Mouse (Mus musculus): Measurements from ENCODE around the gene Pfas. TPM values are rescaled to one million over a fixed set of nuclear protein-coding genes. Genes with fewer than 3 reads are reported as not detected.

Pfas gene
- 10.0 and 25.2 TPM in 2 replicates for polyA plus RNA-seq (2012; rRNA removed; ENCODE audit: low replicate concordance)

DNA sequence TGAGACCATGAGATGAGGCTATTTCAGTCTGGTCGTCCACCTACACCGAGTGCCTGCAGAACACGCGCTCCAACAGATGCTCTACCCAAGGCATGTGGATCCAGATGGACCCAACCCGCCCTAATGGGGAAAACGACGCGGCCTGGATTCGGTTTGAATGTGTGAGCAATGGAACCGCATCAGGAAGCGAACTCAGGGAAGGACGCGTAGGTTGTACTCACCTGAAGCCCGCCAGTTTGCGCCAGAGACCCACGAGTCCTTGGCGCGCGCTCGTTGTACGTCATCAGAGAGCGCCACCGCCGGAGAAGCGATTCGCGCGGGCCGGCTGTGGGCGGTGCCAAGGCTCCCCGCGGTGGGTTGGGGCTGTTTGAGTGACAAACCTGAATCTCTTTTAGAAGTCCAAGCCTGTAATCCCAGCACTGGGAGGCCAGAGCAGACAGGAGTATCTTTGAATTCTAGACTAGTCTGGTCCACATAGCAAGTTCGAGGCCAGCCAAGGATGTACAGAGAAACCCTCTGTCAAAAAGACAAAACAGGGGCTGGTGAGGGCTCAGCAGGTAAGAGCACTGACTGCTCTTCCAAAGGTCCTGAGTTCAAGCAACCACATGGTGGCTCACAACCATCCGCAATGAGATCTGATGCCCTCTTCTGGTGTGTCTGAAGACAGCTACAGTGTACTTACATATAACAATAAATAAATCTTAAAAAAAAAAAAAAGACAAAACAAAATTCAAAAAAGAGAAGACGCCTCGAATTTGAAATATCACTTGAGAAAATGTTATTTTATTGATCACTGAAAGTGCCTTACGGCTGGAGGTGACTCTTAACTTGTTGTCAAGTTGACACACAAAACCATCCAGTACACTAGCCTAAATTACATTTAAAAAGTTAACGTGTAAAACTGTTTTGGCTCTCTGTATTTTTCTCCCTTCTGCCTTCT, at the start of gene Pfas:
Gene Pfas, minus strand, starts transcription at position 279 of the 940 bp plus-strand sequence.

DNA sequence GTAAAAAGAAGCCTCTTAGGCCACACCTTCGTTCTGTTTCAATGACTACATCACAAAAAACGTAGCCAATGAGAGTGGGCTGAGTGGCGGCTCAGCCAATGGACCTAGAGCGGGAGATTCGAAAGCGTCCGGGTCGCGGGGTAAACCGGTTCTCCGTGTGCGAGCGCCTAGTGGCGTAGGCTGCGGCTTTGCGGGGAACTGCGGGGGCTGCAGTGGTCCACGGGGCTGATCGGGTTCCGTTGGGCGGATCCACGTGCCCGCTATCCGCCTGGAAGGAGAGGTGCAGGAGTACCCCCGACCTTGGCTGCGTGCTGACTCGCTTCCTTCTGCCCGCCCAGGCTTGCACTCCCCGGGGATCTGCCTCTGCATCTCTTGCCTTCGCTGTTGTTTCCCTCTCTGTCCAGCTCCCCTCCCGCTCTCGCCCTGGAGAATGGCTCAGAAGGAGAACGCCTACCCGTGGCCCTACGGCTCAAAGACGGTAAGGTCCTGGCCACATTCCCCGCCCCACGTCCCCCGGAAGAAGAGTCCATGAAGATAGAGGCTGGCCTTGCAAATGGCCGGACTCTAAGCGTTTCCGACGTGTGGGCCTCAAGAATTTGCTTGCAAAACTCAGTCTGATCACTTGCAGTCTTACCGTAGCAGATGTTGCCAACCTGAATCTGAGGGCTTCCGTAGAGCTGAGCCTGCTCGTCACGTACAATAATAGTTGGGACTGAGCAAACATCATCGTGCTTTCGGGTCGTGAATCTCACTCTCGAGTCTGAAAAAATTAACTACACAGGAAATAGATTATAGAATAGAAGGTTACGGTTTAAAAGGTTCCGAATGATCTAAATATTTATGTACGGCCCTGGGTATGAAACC, 37.5 kb upstream of the Pfas start, which contains the start of gene Aurkb:
Gene Aurkb, plus strand, starts transcription at position 117 of the 864 bp plus-strand sequence.

DNA sequence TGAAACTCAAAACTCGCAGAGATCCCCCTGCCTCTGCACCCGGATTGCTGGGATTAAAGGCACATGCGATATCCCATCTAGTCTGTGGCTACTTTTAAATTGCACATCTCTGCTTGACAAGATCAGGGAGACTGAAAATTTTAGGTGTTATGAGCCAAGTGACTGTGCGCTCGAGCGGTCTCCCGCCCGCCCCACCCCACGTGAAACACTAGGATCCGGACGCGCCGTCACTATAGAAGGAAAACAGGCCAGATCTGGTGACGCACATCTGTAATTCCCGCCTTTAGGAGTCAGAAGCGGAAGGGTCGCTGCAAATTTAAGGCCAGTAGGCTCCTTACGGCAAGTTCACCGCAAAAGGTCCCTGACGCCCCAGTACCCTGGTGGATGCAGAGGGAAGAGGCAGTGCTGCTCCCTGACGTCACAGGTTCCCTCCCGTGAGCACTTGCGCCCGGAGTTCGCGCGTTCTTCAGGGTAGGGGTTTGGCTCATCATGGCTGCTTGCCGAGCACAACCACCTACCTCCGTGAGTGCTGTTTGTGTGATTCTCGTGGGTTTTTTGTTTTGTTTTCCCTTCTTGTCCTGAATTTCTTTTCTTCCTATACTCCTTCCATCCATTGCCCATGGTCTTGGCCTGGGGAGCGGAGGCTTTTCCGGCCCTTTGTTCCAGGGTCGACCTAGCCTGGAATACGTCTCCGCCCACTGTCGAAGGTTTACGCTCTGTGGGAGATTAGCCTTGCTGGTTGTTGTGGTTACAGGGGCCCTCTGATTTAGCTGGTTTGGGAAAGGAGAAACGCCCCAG, 7.6 kb upstream of the Pfas start, which contains the start of gene Ctc1:
Gene Ctc1, plus strand, starts transcription at position 268 of the 798 bp plus-strand sequence.

DNA sequence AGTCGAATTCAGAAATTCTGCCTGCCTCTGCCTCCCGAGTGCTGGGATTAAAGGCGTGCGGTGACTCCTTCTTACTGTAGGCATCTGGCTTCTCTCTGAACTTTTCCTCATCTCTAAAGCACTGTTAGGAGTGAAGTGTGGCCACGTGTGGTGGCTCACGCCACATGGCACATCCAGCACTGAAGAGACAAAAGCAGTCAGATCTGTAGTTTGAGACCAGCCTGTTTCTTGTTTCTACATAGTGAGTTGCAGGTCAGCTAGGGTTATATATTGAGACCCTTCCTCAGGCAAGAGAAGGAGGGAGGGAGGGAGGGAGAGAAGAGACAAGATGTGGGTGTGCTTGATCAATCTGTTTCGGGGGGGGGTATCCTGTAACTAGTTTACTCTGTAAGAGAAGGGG, 33.2 kb downstream of the Pfas start, which contains the start of gene Rangrf:
Gene Rangrf, minus strand, starts transcription at position 101 of the 400 bp plus-strand sequence.

DNA sequence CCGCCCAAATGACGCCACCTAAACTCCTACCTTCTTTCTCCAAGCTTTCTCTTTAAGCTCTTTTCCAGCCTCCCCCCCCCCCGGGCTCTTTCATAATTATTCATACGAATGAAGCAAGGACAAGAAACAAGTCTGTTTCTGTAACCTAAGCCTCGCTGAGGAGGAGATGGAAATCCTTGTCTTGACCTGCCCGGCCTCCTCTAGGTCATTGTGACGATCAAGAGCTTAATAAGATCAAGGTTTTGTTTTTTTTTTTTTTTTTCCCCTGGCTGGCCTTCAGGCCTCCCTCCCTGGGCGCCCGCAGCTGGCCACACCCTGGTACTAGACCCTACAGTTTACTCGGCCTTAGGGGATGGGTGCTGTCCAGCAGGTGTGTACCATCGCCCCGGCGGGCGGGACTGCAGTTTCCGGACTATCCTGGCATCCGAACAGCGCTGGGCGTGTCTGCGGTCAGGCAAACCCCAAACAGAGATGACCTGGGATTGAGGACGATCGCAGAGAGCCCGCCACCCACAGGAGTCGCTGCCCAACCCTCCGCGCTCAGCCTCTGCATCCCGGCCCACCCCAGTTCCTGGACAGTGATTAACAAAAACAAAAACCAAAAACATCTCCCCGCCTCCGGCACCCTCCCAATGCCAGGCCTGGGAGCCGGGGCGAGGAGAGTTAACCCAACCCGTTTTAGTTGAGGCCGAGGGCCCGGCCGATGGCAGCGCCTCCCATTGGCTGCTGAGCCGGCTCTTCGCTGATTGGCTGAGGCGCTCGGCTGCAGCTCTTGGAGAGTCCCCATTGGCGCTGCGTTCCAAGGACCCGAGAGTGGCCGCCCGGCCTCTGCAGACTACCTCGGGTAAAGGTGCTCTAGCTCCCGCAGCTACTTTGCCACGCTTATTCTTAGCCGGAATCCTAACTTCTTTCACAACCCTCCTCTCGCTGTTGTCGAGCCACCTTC, 40.6 kb downstream of the Pfas start, which contains the start of gene Slc25a35:
Gene Slc25a35, plus strand, starts transcription at position 795 of the 946 bp plus-strand sequence.

DNA sequence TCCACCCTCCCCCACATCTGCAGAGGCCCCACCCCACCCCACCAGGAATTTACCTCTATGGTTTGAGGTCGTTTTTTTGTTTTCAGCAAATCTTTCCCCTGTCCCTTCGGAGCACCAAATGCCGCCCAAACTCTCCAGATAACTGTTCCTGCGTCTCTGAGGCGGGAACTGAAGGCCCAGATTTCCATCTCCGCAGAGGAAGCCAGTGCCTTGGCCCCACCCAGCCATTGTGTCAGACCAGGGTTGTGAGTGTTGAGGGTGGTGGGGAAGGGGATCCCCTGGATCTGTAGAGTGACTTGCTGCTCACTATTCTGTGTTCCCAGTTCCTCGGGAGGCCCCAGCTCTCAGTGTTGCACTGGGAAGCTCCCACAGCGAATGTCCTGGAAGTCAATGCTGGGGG, 51.0 kb downstream of the Pfas start, which contains the start of gene Arhgef15:
Gene Arhgef15, minus strand, starts transcription at position 173 of the 400 bp plus-strand sequence.

Other genes starting within 250 kb of the Pfas start
- gene Ndel1, start 136.6 kb downstream of the Pfas start, polyA plus RNA-seq (2012; rRNA removed; ENCODE audit: low replicate concordance): 72.8 and 73.3 TPM in 2 replicates
- gene Rnf222, start 119.9 kb downstream of the Pfas start, polyA plus RNA-seq (2012; rRNA removed; ENCODE audit: low replicate concordance): not detected in 2 replicates
- 1,054 and 2,025 TPM in 2 replicates for gene Rpl26, start 106.9 kb downstream of the Pfas start, polyA plus RNA-seq (2012; rRNA removed; ENCODE audit: low replicate concordance)
- 0.24 and 0.30 TPM in 2 replicates for gene Odf4, start 81.4 kb downstream of the Pfas start, polyA plus RNA-seq (2012; rRNA removed; ENCODE audit: low replicate concordance)
- 51.6 and 87.1 TPM in 2 replicates for gene Arhgef15, start 51.0 kb downstream of the Pfas start, polyA plus RNA-seq (2012; rRNA removed; ENCODE audit: low replicate concordance)
- gene Slc25a35, start 40.3 kb downstream of the Pfas start, polyA plus RNA-seq (2012; rRNA removed; ENCODE audit: low replicate concordance): 56.5 and 113 TPM in 2 replicates
- gene Rangrf, start 33.3 kb downstream of the Pfas start, polyA plus RNA-seq (2012; rRNA removed; ENCODE audit: low replicate concordance): 21.1 and 40.6 TPM in 2 replicates
- 28.6 and 48.0 TPM in 2 replicates for gene Ctc1, start 7.5 kb upstream of the Pfas start, polyA plus RNA-seq (2012; rRNA removed; ENCODE audit: low replicate concordance)
- 4.3 and 22.5 TPM in 2 replicates for gene Aurkb, start 37.2 kb upstream of the Pfas start, polyA plus RNA-seq (2012; rRNA removed; ENCODE audit: low replicate concordance)
- 16.4 and 22.0 TPM in 2 replicates for gene Borcs6, start 51.3 kb upstream of the Pfas start, polyA plus RNA-seq (2012; rRNA removed; ENCODE audit: low replicate concordance)
- gene Tmem107, start 62.3 kb upstream of the Pfas start, polyA plus RNA-seq (2012; rRNA removed; ENCODE audit: low replicate concordance): 15.9 and 42.3 TPM in 2 replicates
- gene Vamp2, start 80.0 kb upstream of the Pfas start, polyA plus RNA-seq (2012; rRNA removed; ENCODE audit: low replicate concordance): 99.7 and 132 TPM in 2 replicates
- gene Per1, start 86.8 kb upstream of the Pfas start, polyA plus RNA-seq (2012; rRNA removed; ENCODE audit: low replicate concordance): 20.2 and 56.0 TPM in 2 replicates
- gene Hes7, start 111.9 kb upstream of the Pfas start, polyA plus RNA-seq (2012; rRNA removed; ENCODE audit: low replicate concordance): 0.14 and 0.26 TPM in 2 replicates
- 0.90 and 2.0 TPM in 2 replicates for gene 9130213A22Rik, start 114.1 kb upstream of the Pfas start, polyA plus RNA-seq (2012; rRNA removed; ENCODE audit: low replicate concordance)
- 0.44 and 1.8 TPM in 2 replicates for gene Aloxe3, start 117.4 kb upstream of the Pfas start, polyA plus RNA-seq (2012; rRNA removed; ENCODE audit: low replicate concordance)
- gene Alox12b, start 148.5 kb upstream of the Pfas start, polyA plus RNA-seq (2012; rRNA removed; ENCODE audit: low replicate concordance): 0.06 TPM in 1 of 2 replicates, not detected in the other
- gene Alox8, start 189.4 kb upstream of the Pfas start, polyA plus RNA-seq (2012; rRNA removed; ENCODE audit: low replicate concordance): not detected in 2 replicates
- 0.01 TPM in 1 of 2 replicates, not detected in the other for gene Gucy2e, start 228.6 kb upstream of the Pfas start, polyA plus RNA-seq (2012; rRNA removed; ENCODE audit: low replicate concordance)